Mouse (Mus musculus) right cerebral cortex, adult 18-20 months (tissue): ENCODE results near the gene Vmn1r123.
"Not testable (repeated sequence)": the region's sequence is repeated elsewhere in the genome, so short reads cannot be mapped to it uniquely, and the experiment has no call there.

ENCODE experiments used
- DNase-seq: peaks from one replicate; pipeline ENCODE4 v3.0.0; 2022; ENCODE audit warnings: mixed read lengths

Vmn1r123 gene

GRCm38 (mm10) chr7:21161885-21162284 lies at the start of gene Vmn1r123:
Vmn1r123 (plus strand) TSS chr7:21162185.
- not testable (repeated sequence) for DNase-seq

DNA sequence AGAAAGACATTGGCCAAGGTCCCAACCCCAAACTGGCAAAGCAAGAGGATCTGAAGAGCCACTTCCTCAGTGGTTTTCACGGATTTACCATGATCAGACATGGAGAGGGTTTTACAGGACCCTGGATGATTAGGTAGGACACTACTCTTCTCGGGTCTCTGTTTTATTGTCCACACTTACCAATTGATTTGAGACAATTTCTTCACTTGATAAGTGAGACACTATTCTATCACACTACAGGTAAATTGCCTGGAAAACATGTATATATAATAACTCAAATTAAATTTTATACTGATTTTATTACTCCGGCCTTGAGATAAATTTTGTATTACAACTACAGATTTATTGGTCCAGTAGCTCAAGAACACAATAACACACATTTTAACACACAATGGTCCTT lies 28.0 kb upstream of the Vmn1r123 start, which contains the start of gene Vmn1r122:
Gene Vmn1r122 (minus strand): TSS at position 101 of the 400 bp plus-strand sequence.
- DNase-seq, result not testable (repeated sequence)

GRCm38 (mm10) chr7:21190323-21190722 lies 28.3 kb downstream of the Vmn1r123 start, which contains the start of gene Gm5157:
Gm5157 (minus strand) TSS chr7:21190423.
- not testable (repeated sequence) for DNase-seq
